Mouse (Mus musculus) spleen, adult 2 months (tissue): ENCODE measurements around the gene Slc6a11.

Source experiments
- CTCF ChIP-seq: fragments of 200-500 bp; IDR thresholded peaks from 2 replicates; pipeline ENCODE4 v1.5.1; 2011; ENCODE audit warnings: mild to moderate bottlenecking, inconsistent platforms; ENCODE audit not compliant: insufficient read depth, insufficient read length, insufficient replicate concordance; ENCODE audit errors: extremely low read depth
- POLR2A ChIP-seq: fragments of 200-500 bp; IDR thresholded peaks from 2 replicates; pipeline ENCODE4 v1.6.1; 2011; ENCODE audit warnings: low read depth, low read length, inconsistent platforms

GRCm38 (mm10) chr6:114257762-114258361 lies 126.8 kb downstream of the Slc6a11 start:
- TF ChIP-seq CTCF (no peak), POLR2A (no peak)
